Mouse (Mus musculus) stomach, postnatal 0 days (tissue): ENCODE measurements around the gene Gpr83.

Experiments
- CTCF ChIP-seq: IDR thresholded peaks from 2 replicates; pipeline ENCODE4 v1.5.1; 2016; ENCODE audit warnings: antibody characterized with exemption, low read depth, mild to moderate bottlenecking, moderate library complexity
- EP300 ChIP-seq: optimal IDR thresholded peaks from 2 replicates; pipeline ENCODE3; 2016; ENCODE audit warnings: antibody characterized with exemption

- TF ChIP-seq EP300 (no peak), CTCF (no peak)
Observed at GRCm38 (mm10) chr9:14917661-14918060, 57.7 kb downstream of the Gpr83 start.
